Comparison of ENCODE assay signal across 10 mouse cellular contexts in the genomic region with DNA sequence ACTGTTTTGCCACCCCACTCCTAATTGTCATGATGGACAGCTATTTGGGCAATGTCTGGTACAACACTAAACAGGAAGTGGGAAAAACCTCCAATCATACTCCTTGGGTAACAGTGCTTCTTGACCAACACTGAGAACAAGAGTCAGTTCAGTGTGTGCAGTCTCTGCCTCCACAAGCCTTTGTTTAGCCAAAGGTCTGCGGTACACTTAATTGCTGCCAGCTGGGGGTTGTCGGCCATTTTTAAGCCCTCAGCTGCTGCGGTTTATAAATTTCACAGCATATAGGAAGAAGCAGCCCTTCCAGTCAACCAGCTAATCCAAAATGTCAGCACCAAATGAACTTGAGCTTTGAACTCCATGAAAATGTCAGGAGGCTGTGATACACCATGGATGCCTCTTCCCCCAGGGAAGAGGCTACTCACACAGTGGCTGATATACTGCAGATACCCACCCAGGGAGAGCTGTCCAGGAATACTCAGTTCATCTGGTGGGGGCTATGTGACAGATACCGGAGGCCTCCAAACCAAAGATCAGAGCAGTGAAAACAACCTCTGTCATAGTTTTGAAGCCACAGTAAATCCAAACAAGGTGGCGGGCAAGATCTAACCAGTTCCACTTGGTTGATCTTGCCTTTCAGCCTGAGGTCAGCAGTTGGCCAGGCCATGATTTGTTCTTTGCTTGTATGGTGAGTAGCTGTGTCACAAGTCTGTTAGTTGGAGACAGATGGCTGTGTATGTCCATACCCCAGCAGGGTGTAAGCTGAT.
DNase-seq lines count a peak whose midpoint lies in the region; ATAC-seq lines count a peak whose summit lies in the region.
"Had no signal": no experiment of that assay in that cellular context is flagged by ENCODE, and none has a peak within 500 bp of the region (broad histone marks: within the 10 kb centered on the region; RNA-seq: fewer than 3 reads in every experiment).

No protein-coding gene starts in this region.

- DNase-seq in liver, embryonic 11.5 days (ENCODE audit: low spot score), result no peak
- peak; percentile 83 for DNase-seq in embryonic facial prominence, embryonic 11.5 days (ENCODE audit: low spot score)
- DNase-seq in mesoderm, embryonic 11.5 days (ENCODE audit: low read depth, low spot score), result peak; percentile 50
- DNase-seq in thymus, postnatal 25 days, result no peak
- no peak for DNase-seq in layer of hippocampus, postnatal 10 days (ENCODE audit: low spot score in 2 of 2)
- no peak for DNase-seq in midbrain, embryonic 10.5 days (ENCODE audit: low spot score)
- DNase-seq: cerebellum, adult 8-10 months had no signal

- no peak overlapping the region for H3K9ac ChIP-seq in liver, embryonic 11.5 days (ENCODE audit: low read depth, low read length)
- no peak overlapping the region for H3K9ac ChIP-seq in liver, embryonic 12.5 days
- H3K9ac ChIP-seq in embryonic facial prominence, embryonic 11.5 days (replicated peaks; ENCODE audit: low read length), result no peak overlapping the region
- H3K9ac ChIP-seq in kidney, embryonic 16.5 days (replicated peaks; ENCODE audit: low read length), result no peak overlapping the region

- H3K4me2 ChIP-seq in liver, embryonic 11.5 days, result no peak overlapping the region
- no peak overlapping the region for H3K4me2 ChIP-seq in liver, embryonic 12.5 days
- no peak overlapping the region for H3K4me2 ChIP-seq in embryonic facial prominence, embryonic 11.5 days (ENCODE audit: low read depth, low read length)
- H3K4me2 ChIP-seq in kidney, embryonic 16.5 days (replicated peaks; ENCODE audit: low read depth, low read length), result no peak overlapping the region

- 0 out of 2 replicates have a peak, but pooled peaks have one; percentile 14 for ATAC-seq in liver, embryonic 11.5 days (replicated peaks; ENCODE audit: low FRiP score)
- ATAC-seq in liver, embryonic 12.5 days, result no peak
- ATAC-seq in embryonic facial prominence, embryonic 11.5 days (replicated peaks; ENCODE audit: insufficient number of reproducible peaks, low FRiP score, low TSS enrichment, low read depth), result peak; percentile 66
- ATAC-seq in kidney, embryonic 16.5 days (ENCODE audit: low FRiP score, low TSS enrichment), result peak; percentile 60

- H3K4me1 ChIP-seq in liver, embryonic 11.5 days (replicated peaks; ENCODE audit: control insufficient read depth, insufficient read depth, low read length), result peaks cover 7% of the 10 kb centered on the region; the same call in 1 of the 2 replicates
- peaks cover 27% of the 10 kb centered on the region for H3K4me1 ChIP-seq in liver, embryonic 12.5 days
- peaks cover 5% of the 10 kb centered on the region for H3K4me1 ChIP-seq in embryonic facial prominence, embryonic 11.5 days (ENCODE audit: control insufficient read depth, insufficient read depth, low read length)
- peaks cover 61% of the 10 kb centered on the region for H3K4me1 ChIP-seq in kidney, embryonic 16.5 days (ENCODE audit: insufficient read depth, low read length)
- H3K4me1 ChIP-seq in midbrain, embryonic 10.5 days, result peaks cover 29% of the 10 kb centered on the region

- H3K4me3 ChIP-seq in liver, embryonic 11.5 days (ENCODE audit: low read depth, low read length), result no peak overlapping the region
- H3K4me3 ChIP-seq in liver, embryonic 12.5 days, result no peak overlapping the region
- no peak overlapping the region for H3K4me3 ChIP-seq in embryonic facial prominence, embryonic 11.5 days (ENCODE audit: low read depth, low read length)
- H3K4me3 ChIP-seq in kidney, embryonic 16.5 days (ENCODE audit: low read length), result no peak overlapping the region
- no peak overlapping the region for H3K4me3 ChIP-seq in midbrain, embryonic 10.5 days

- no peak overlapping the region for H3K27ac ChIP-seq in liver, embryonic 11.5 days (ENCODE audit: low read depth, low read length)
- H3K27ac ChIP-seq in liver, embryonic 12.5 days, result no peak overlapping the region
- peak overlapping the region; percentile 0; the same call in 1 of the 2 replicates for H3K27ac ChIP-seq in embryonic facial prominence, embryonic 11.5 days (replicated peaks; ENCODE audit: low read depth, low read length)
- peak overlapping the region; percentile 84 for H3K27ac ChIP-seq in kidney, embryonic 16.5 days (ENCODE audit: low read length)
- H3K27ac ChIP-seq in midbrain, embryonic 10.5 days (replicated peaks), result no peak overlapping the region; the same call in 1 of the 2 replicates

- 61% methylated on average over 5 of the region's 5 CpGs for WGBS in liver, embryonic 11.5 days
- WGBS in liver, embryonic 12.5 days (ENCODE audit: insufficient replicate concordance), result 75% methylated on average over 5 of the region's 5 CpGs
- WGBS in embryonic facial prominence, embryonic 11.5 days, result 30% methylated on average over 5 of the region's 5 CpGs
- WGBS in kidney, embryonic 16.5 days, result 18% methylated on average over 5 of the region's 5 CpGs
- 74% methylated on average over 5 of the region's 5 CpGs for WGBS in midbrain, embryonic 10.5 days

- H3K36me3 ChIP-seq in liver, embryonic 11.5 days (ENCODE audit: control insufficient read depth, insufficient read depth, low read length), result no peaks in the 10 kb centered on the region
- H3K36me3 ChIP-seq in liver, embryonic 12.5 days, result no peaks in the 10 kb centered on the region
- H3K36me3 ChIP-seq in embryonic facial prominence, embryonic 11.5 days (replicated peaks; ENCODE audit: control insufficient read depth, insufficient read depth, low read depth, low read length), result no peaks in the 10 kb centered on the region
- H3K36me3 ChIP-seq in kidney, embryonic 16.5 days (ENCODE audit: insufficient read depth, low read length), result no peaks in the 10 kb centered on the region
- no peaks in the 10 kb centered on the region for H3K36me3 ChIP-seq in midbrain, embryonic 10.5 days

- no peaks in the 10 kb centered on the region for H3K9me3 ChIP-seq in liver, embryonic 11.5 days (ENCODE audit: control insufficient read depth, low read length)
- H3K9me3 ChIP-seq in liver, embryonic 12.5 days (replicated peaks), result no peaks in the 10 kb centered on the region
- H3K9me3 ChIP-seq in embryonic facial prominence, embryonic 11.5 days (replicated peaks; ENCODE audit: control insufficient read depth, low read length), result no peaks in the 10 kb centered on the region
- no peaks in the 10 kb centered on the region for H3K9me3 ChIP-seq in kidney, embryonic 16.5 days (ENCODE audit: low read length)
- H3K9me3 ChIP-seq in midbrain, embryonic 10.5 days (replicated peaks), result no peaks in the 10 kb centered on the region

- H3K27me3 ChIP-seq in liver, embryonic 11.5 days (replicated peaks; ENCODE audit: control insufficient read depth, insufficient read depth, low read length), result no peaks in the 10 kb centered on the region
- H3K27me3 ChIP-seq in liver, embryonic 12.5 days (replicated peaks), result no peaks in the 10 kb centered on the region
- no peaks in the 10 kb centered on the region for H3K27me3 ChIP-seq in embryonic facial prominence, embryonic 11.5 days (ENCODE audit: control insufficient read depth, insufficient read depth, low read length)
- no peaks in the 10 kb centered on the region for H3K27me3 ChIP-seq in kidney, embryonic 16.5 days (ENCODE audit: insufficient read depth, low read length)
- H3K27me3 ChIP-seq in midbrain, embryonic 10.5 days (ENCODE audit: low read depth, poor library complexity, severe bottlenecking), result no peaks in the 10 kb centered on the region
- H3K27me3 ChIP-seq: CH12.LX had no signal

Comparison
In these comparisons a context has a peak if more than half of its experiments do, and no peak if none do; other contexts are left out.
1. DNase-seq: peak in embryonic facial prominence, embryonic 11.5 days (single experiment) and mesoderm, embryonic 11.5 days (single experiment); none in liver, embryonic 11.5 days (single experiment), thymus, postnatal 25 days (single experiment), layer of hippocampus, postnatal 10 days (0 of 2) and midbrain, embryonic 10.5 days (single experiment).
2. H3K27ac ChIP-seq: peak in embryonic facial prominence, embryonic 11.5 days (single experiment) and kidney, embryonic 16.5 days (single experiment); none in liver, embryonic 11.5 days (single experiment), liver, embryonic 12.5 days (single experiment) and midbrain, embryonic 10.5 days (single experiment).